Mouse (Mus musculus) kidney, adult 10 weeks (tissue): ENCODE data around the gene Olfr1509. TPM values are rescaled to one million over a fixed set of nuclear protein-coding genes. Genes with fewer than 3 reads are reported as not detected.

ENCODE experiments used
- polyA plus RNA-seq: library from polyadenylated mRNA; stranded (reverse); fragments of 350-450 nt; fragmentation: Illumina TruSeq; extraction: RNeasy Lipid Tissue Mini Kit (QIAGEN cat#74804); gene quantifications from one replicate; pipeline ENCODE4 v1.2.3, GENCODE M21; 2014; ENCODE audit warnings: low read depth, low replicate concordance

The Olfr1509 gene
- polyA plus RNA-seq: not detected

GRCm38 (mm10) chr14:52442690-52443089, at the start of gene Olfr1509:
Olfr1509 (plus strand) TSS chr14:52442990.

GRCm38 (mm10) chr14:52397279-52397678, 45.5 kb upstream of the Olfr1509 start, which contains the start of gene Olfr1511:
Olfr1511 (minus strand) TSS chr14:52397379.

GRCm38 (mm10) chr14:52414273-52414672, 28.5 kb upstream of the Olfr1509 start, which contains the start of gene Olfr1510:
Olfr1510 (minus strand) TSS chr14:52414373.

GRCm38 (mm10) chr14:52467395-52467794, 24.6 kb downstream of the Olfr1509 start, which contains the start of gene Olfr1508:
Olfr1508 (minus strand) TSS chr14:52467495.

GRCm38 (mm10) chr14:52495516-52495915, 52.7 kb downstream of the Olfr1509 start, which contains the start of gene Olfr1507:
Olfr1507 (minus strand) TSS chr14:52495749.

Other genes starting within 250 kb of the Olfr1509 start
- gene Supt16, start 245.6 kb upstream of the Olfr1509 start, polyA plus RNA-seq: 46.9 TPM
- 31.1 TPM for gene Chd8, start 185.2 kb upstream of the Olfr1509 start, polyA plus RNA-seq
- 28.7 TPM for gene Tox4, start 163.8 kb upstream of the Olfr1509 start, polyA plus RNA-seq
- gene Rab2b, start 163.4 kb upstream of the Olfr1509 start, polyA plus RNA-seq: 11.9 TPM
- 31.8 TPM for gene Mettl3, start 137.9 kb upstream of the Olfr1509 start, polyA plus RNA-seq
- 10.5 TPM for gene Sall2, start 114.2 kb upstream of the Olfr1509 start, polyA plus RNA-seq
- gene Olfr1513, start 86.6 kb upstream of the Olfr1509 start, polyA plus RNA-seq: not detected
- gene Olfr1512, start 63.8 kb upstream of the Olfr1509 start, polyA plus RNA-seq: not detected
- gene Olfr1511, start 45.6 kb upstream of the Olfr1509 start, polyA plus RNA-seq: not detected
- gene Olfr1510, start 28.6 kb upstream of the Olfr1509 start, polyA plus RNA-seq: not detected
- gene Olfr1508, start 24.5 kb downstream of the Olfr1509 start, polyA plus RNA-seq: not detected
- not detected for gene Olfr1507, start 52.8 kb downstream of the Olfr1509 start, polyA plus RNA-seq